Mouse (Mus musculus) liver, embryonic 12.5 days (tissue): Measurements from ENCODE around the gene Adra2c. TPM values are rescaled to one million over a fixed set of nuclear protein-coding genes. Genes with fewer than 3 reads are reported as not detected.

Source experiments
- ATAC-seq: fragments of 200-750 bp; cut with Nextera tagmentation; 2 replicates; pipeline ENCODE4 v1.8.0; 2017; ENCODE audit warnings: moderate number of reproducible peaks, mild to moderate bottlenecking, moderate library complexity
- H3K27ac ChIP-seq: fragments of 300-500 bp; sonication (generic); 2 replicates; pipeline ENCODE4 v1.5.1; 2016; ENCODE audit warnings: mild to moderate bottlenecking
- H3K27me3 ChIP-seq: fragments of 300-500 bp; sonication (generic); replicated peaks from 2 replicates; pipeline ENCODE4 v1.6.1; 2016; ENCODE audit warnings: mild to moderate bottlenecking, moderate library complexity
- H3K36me3 ChIP-seq: fragments of 300-500 bp; sonication (generic); 2 replicates; pipeline ENCODE4 v1.6.1; 2016; ENCODE audit warnings: mild to moderate bottlenecking, moderate library complexity
- H3K4me1 ChIP-seq: fragments of 300-500 bp; sonication (generic); 2 replicates; pipeline ENCODE4 v1.6.1; 2016
- H3K4me2 ChIP-seq: fragments of 300-500 bp; sonication (generic); 2 replicates; pipeline ENCODE4 v1.6.1; 2016; ENCODE audit warnings: mild to moderate bottlenecking, moderate library complexity
- H3K4me3 ChIP-seq: fragments of 300-500 bp; sonication (generic); 2 replicates; pipeline ENCODE4 v1.5.1; 2016; ENCODE audit warnings: mild to moderate bottlenecking, moderate library complexity
- H3K9ac ChIP-seq: fragments of 300-500 bp; sonication (generic); 2 replicates; pipeline ENCODE4 v1.6.1; 2016; ENCODE audit warnings: mild to moderate bottlenecking, moderate library complexity
- H3K9me3 ChIP-seq: fragments of 300-500 bp; sonication (generic); replicated peaks from 2 replicates; pipeline ENCODE4 v1.6.1; 2016; ENCODE audit warnings: mild to moderate bottlenecking, moderate library complexity
- WGBS: fragments of 180-500 bp; shearing (Covaris S2); methylation state at CpG from one replicate; pipeline ENCODE4 v1.1.7; 2016; ENCODE audit not compliant: insufficient replicate concordance; 5-methylcytosine and 5-hydroxymethylcytosine counted together
- polyA plus RNA-seq: library from polyadenylated mRNA; unstranded; fragments of >200 nt; fragmentation: Nextera tagmentation; extraction: Ambion mirVana; gene quantifications from 2 replicates; pipeline ENCODE4 v1.2.1, GENCODE M21; 2016

Gene Adra2c
- polyA plus RNA-seq, 1 experiment from 2014 or later, result 0.06 TPM

- H3K9ac ChIP-seq, result no peak overlapping the region
- no peak for ATAC-seq
- under 1% methylated on average over 110 of the region's 118 CpGs for WGBS
Measured at GRCm38 (mm10) chr5:35278741-35279695, 899 bp downstream of the Adra2c start.

GRCm38 (mm10) chr5:35279696-35280001 is 1.5 kb downstream of the Adra2c start:
- peaks cover 98% of the 10 kb centered on the region for H3K27me3 ChIP-seq
- ATAC-seq, result no peak
- H3K4me2 ChIP-seq, result peak overlapping the region; percentile 66
- no peak overlapping the region for H3K9ac ChIP-seq
- H3K4me3 ChIP-seq, result peak overlapping the region; percentile 44
- no peak overlapping the region for H3K27ac ChIP-seq
- 0 out of 2 replicates have a peak, but pooled peaks cover 8% of the 10 kb centered on the region for H3K4me1 ChIP-seq
- H3K36me3 ChIP-seq, result no peaks in the 10 kb centered on the region
- H3K9me3 ChIP-seq, result no peaks in the 10 kb centered on the region
- WGBS, result 3% methylated on average over 49 of the region's 49 CpGs

More at GRCm38 (mm10) chr5:35278741-35279695, 899 bp downstream of the Adra2c start:
- Histone ChIP-seq H3K4me2 (peak overlapping the region; percentile 66), H3K27me3 (peaks cover 98% of the 10 kb centered on the region), H3K4me3 (peak overlapping the region; percentile 44), H3K36me3 (no peaks in the 10 kb centered on the region), H3K27ac (no peak overlapping the region), H3K9me3 (no peaks in the 10 kb centered on the region), H3K4me1 (0 out of 2 replicates have a peak, but pooled peaks cover 8% of the 10 kb centered on the region)

- no peak overlapping the region for H3K27ac ChIP-seq
- H3K9me3 ChIP-seq, result no peaks in the 10 kb centered on the region
- no peak overlapping the region for H3K9ac ChIP-seq
- peak overlapping the region; percentile 66 for H3K4me2 ChIP-seq
- H3K36me3 ChIP-seq, result no peaks in the 10 kb centered on the region
- H3K27me3 ChIP-seq, result peaks cover 95% of the 10 kb centered on the region
- 0 out of 2 replicates have a peak, but pooled peaks cover 8% of the 10 kb centered on the region for H3K4me1 ChIP-seq
- ATAC-seq, result no peak
- H3K4me3 ChIP-seq, result peak overlapping the region; percentile 44
- 8% methylated on average over 75 of the region's 75 CpGs for WGBS
Measured at GRCm38 (mm10) chr5:35280002-35280782, 2.1 kb downstream of the Adra2c start.

GRCm38 (mm10) chr5:35280783-35281165 is 2.7 kb downstream of the Adra2c start:
- no peak overlapping the region for H3K9ac ChIP-seq
- no peaks in the 10 kb centered on the region for H3K36me3 ChIP-seq
- peaks cover 89% of the 10 kb centered on the region for H3K27me3 ChIP-seq
- H3K4me2 ChIP-seq, result peak overlapping the region; percentile 13
- no peak for ATAC-seq
- no peak overlapping the region for H3K4me3 ChIP-seq
- 8% methylated on average over 40 of the region's 40 CpGs for WGBS
- no peaks in the 10 kb centered on the region for H3K9me3 ChIP-seq
- H3K27ac ChIP-seq, result no peak overlapping the region
- 0 out of 2 replicates have a peak, but pooled peaks cover 8% of the 10 kb centered on the region for H3K4me1 ChIP-seq

GRCm38 (mm10) chr5:35285281-35285680 is 7.2 kb downstream of the Adra2c start:
- no peak overlapping the region for H3K4me3 ChIP-seq
- ATAC-seq, result no peak
- no peaks in the 10 kb centered on the region for H3K36me3 ChIP-seq
- H3K9ac ChIP-seq, result no peak overlapping the region
- no peaks in the 10 kb centered on the region for H3K4me1 ChIP-seq
- WGBS, result 55% methylated on average over 3 of the region's 3 CpGs
- no peak overlapping the region for H3K27ac ChIP-seq
- no peaks in the 10 kb centered on the region for H3K9me3 ChIP-seq
- H3K27me3 ChIP-seq, result peaks cover 57% of the 10 kb centered on the region
- no peak overlapping the region for H3K4me2 ChIP-seq

- WGBS, result 60% methylated on average over 5 of the region's 5 CpGs
- H3K27me3 ChIP-seq, result peaks cover 53% of the 10 kb centered on the region
- H3K4me1 ChIP-seq, result no peaks in the 10 kb centered on the region
- no peaks in the 10 kb centered on the region for H3K36me3 ChIP-seq
- no peak overlapping the region for H3K9ac ChIP-seq
- H3K4me2 ChIP-seq, result no peak overlapping the region
- H3K27ac ChIP-seq, result no peak overlapping the region
- no peak for ATAC-seq
- no peaks in the 10 kb centered on the region for H3K9me3 ChIP-seq
- H3K4me3 ChIP-seq, result no peak overlapping the region
Measured at GRCm38 (mm10) chr5:35286190-35286589, 8.1 kb downstream of the Adra2c start.

GRCm38 (mm10) chr5:35299621-35300020 is 21.5 kb downstream of the Adra2c start:
- 17% methylated on average over 3 of the region's 3 CpGs for WGBS
- no peak overlapping the region for H3K4me2 ChIP-seq
- no peaks in the 10 kb centered on the region for H3K4me1 ChIP-seq
- no peak overlapping the region for H3K4me3 ChIP-seq
- ATAC-seq, result no peak
- H3K9ac ChIP-seq, result no peak overlapping the region
- H3K9me3 ChIP-seq, result no peaks in the 10 kb centered on the region
- 0 out of 2 replicates have a peak, but pooled peaks cover 6% of the 10 kb centered on the region for H3K27me3 ChIP-seq
- H3K36me3 ChIP-seq, result no peaks in the 10 kb centered on the region
- no peak overlapping the region for H3K27ac ChIP-seq

GRCm38 (mm10) chr5:35304191-35304590 is 26.1 kb downstream of the Adra2c start:
- Histone ChIP-seq H3K4me3 (no peak overlapping the region), H3K27me3 (peaks cover 6% of the 10 kb centered on the region; the same call in 1 of the 2 replicates), H3K36me3 (no peaks in the 10 kb centered on the region), H3K4me1 (no peaks in the 10 kb centered on the region), H3K9me3 (no peaks in the 10 kb centered on the region), H3K9ac (no peak overlapping the region), H3K27ac (no peak overlapping the region), H3K4me2 (no peak overlapping the region)
- ATAC-seq, result no peak
- 61% methylated on average over 3 of the region's 3 CpGs for WGBS

GRCm38 (mm10) chr5:35305332-35305731 is 27.2 kb downstream of the Adra2c start:
- no peaks in the 10 kb centered on the region for H3K4me1 ChIP-seq
- no peaks in the 10 kb centered on the region for H3K36me3 ChIP-seq
- H3K9ac ChIP-seq, result no peak overlapping the region
- H3K4me2 ChIP-seq, result no peak overlapping the region
- peaks cover 8% of the 10 kb centered on the region; the same call in 1 of the 2 replicates for H3K27me3 ChIP-seq
- no peaks in the 10 kb centered on the region for H3K9me3 ChIP-seq
- WGBS, result 68% methylated on average over 10 of the region's 10 CpGs
- H3K4me3 ChIP-seq, result no peak overlapping the region
- H3K27ac ChIP-seq, result no peak overlapping the region
- ATAC-seq, result no peak

GRCm38 (mm10) chr5:35306692-35307091 is 28.6 kb downstream of the Adra2c start:
- no peak overlapping the region for H3K4me2 ChIP-seq
- no peaks in the 10 kb centered on the region for H3K4me1 ChIP-seq
- 61% methylated on average over 1 of the region's 1 CpGs for WGBS
- no peaks in the 10 kb centered on the region for H3K36me3 ChIP-seq
- H3K4me3 ChIP-seq, result no peak overlapping the region
- H3K27me3 ChIP-seq, result peaks cover 17% of the 10 kb centered on the region
- no peaks in the 10 kb centered on the region for H3K9me3 ChIP-seq
- no peak for ATAC-seq
- H3K27ac ChIP-seq, result no peak overlapping the region
- no peak overlapping the region for H3K9ac ChIP-seq

- no peak for ATAC-seq
- no peaks in the 10 kb centered on the region for H3K36me3 ChIP-seq
- no peak overlapping the region for H3K4me3 ChIP-seq
- H3K9me3 ChIP-seq, result no peaks in the 10 kb centered on the region
- WGBS, result 35% methylated on average over 7 of the region's 7 CpGs
- no peak overlapping the region for H3K9ac ChIP-seq
- H3K4me2 ChIP-seq, result no peak overlapping the region
- no peaks in the 10 kb centered on the region for H3K4me1 ChIP-seq
- H3K27ac ChIP-seq, result no peak overlapping the region
- H3K27me3 ChIP-seq, result peaks cover 42% of the 10 kb centered on the region
Measured at GRCm38 (mm10) chr5:35309853-35310252, 31.7 kb downstream of the Adra2c start.

- no peaks in the 10 kb centered on the region for H3K36me3 ChIP-seq
- WGBS, result 61% methylated on average over 5 of the region's 5 CpGs
- H3K27me3 ChIP-seq, result peaks cover 55% of the 10 kb centered on the region
- ATAC-seq, result no peak
- H3K4me2 ChIP-seq, result no peak overlapping the region
- H3K4me3 ChIP-seq, result no peak overlapping the region
- no peaks in the 10 kb centered on the region for H3K4me1 ChIP-seq
- H3K9ac ChIP-seq, result no peak overlapping the region
- H3K9me3 ChIP-seq, result no peaks in the 10 kb centered on the region
- no peak overlapping the region for H3K27ac ChIP-seq
Measured at GRCm38 (mm10) chr5:35311738-35312250, 33.7 kb downstream of the Adra2c start.
